Mouse (Mus musculus) gastrocnemius, postnatal 10 days (tissue): Measurements from ENCODE around the gene Clasp1. TPM values are rescaled to one million over a fixed set of nuclear protein-coding genes. Genes with fewer than 3 reads are reported as not detected.

Experiments used
- DNase-seq: peaks from one replicate; pipeline ENCODE4 v3.0.0; 2021; ENCODE audit warnings: mixed read lengths
- total RNA-seq, 2 experiments: library from RNA; stranded (reverse); gene quantifications; 2 replicates each; pipeline ENCODE4 v1.2.3; 2021

Clasp1 gene
- total RNA-seq, 2 experiments from 2014 or later, result 78.7 to 90.1 TPM

DNA sequence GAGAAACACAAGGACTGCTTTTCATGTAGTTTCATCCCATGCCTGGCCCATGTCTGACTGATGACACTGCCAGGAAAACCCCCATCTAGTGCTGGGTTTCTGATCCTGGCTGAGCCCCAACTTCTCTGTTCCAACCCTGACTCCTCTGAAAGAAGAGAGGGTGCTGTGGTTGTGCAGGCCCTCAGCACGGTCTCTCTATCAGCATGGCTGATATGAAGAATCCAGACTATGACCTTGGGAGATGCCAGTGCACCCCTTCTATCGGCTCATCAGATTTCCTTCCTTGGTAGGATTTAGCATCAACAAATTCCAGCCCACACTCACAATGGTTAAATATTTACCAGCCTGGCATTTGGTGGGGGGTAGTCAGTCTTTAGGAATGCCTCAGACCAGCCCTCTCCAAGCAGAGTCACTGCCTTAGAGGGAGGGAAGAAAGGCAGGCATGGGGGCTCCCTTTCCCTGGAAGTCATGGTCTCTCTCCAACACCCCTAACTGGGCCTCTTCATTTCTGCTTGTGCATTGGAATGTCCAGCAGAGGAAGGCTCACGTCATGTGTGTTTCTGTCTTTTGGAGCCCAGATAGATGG, 272.1 kb downstream of the Clasp1 start:
- no peak for DNase-seq

Other genes starting within 250 kb of the Clasp1 start
- gene Gm29106, start 212.5 kb upstream of the Clasp1 start, total RNA-seq, result not detected
- gene Tsn, start 77.3 kb upstream of the Clasp1 start, total RNA-seq, result 10 to 100 TPM; 68.5 to 72.0 TPM
- gene Nifk, start 67.2 kb upstream of the Clasp1 start, total RNA-seq, result 10 to 100 TPM; 26.5 to 30.1 TPM
- under 1 TPM; 0.59 to 0.77 TPM for gene Tfcp2l1, start 238.9 kb downstream of the Clasp1 start, total RNA-seq